Mouse (Mus musculus) spleen, adult 18-20 months (tissue): ENCODE measurements at regions not wholly inside any gene's neighbourhood (a gene's known extent, or its start where the extent isn't known, plus 50 kb on each side); places are given as distances from the start of the nearest gene placed in this dataset.

Source experiments
- DNase-seq, 2 experiments: peaks; one replicate each; pipeline ENCODE4 v3.0.0; 2022; ENCODE audit warnings: mixed read lengths in 2 of 2

DNA sequence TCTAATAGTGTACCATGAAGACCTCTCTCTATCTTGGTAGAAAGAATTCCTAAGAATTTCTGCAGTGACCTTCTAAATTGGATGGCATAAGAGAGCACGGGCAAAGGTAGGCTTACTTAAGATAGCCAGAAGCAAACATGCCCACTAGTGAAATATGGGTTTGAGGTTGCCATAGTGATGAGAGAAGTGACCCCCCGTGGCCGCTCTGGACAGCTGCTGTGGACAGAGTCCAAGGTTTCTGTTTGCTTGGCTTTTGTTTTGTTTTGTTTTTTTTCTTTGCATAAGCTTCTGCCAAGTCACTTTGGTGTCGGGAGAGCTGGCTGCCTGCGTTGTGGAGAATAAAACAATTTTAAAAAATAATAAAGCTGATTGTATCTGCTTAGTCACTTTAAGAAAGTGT is 151.8 kb upstream of the Cdh4 start:
- no peak for DNase-seq

DNA sequence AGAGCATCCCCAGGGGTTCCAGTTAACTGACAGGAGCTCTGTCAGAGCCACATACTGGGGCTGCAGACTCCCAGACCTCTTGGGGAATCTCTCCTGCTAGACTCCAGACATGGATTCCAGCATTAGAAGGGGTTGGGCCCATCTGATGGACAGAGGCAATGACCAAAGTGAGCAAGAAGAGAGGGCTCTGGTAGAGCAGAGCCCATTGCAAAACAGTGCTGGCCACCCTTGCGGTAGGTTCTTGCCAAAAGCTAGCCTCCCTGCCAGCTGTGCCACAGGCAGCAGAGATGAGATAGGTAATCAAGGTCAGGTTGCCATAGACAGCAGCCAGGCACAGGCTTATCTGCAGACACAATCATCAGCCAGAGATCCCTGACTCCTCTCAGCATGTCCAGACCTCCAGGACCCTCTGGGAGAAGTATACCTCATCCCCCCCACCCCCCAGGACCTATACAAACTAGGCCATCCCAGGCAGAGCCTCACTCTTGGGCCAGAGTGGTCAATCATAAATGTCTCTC is 151.1 kb upstream of the Cdh4 start:
- DNase-seq: no peak

DNA sequence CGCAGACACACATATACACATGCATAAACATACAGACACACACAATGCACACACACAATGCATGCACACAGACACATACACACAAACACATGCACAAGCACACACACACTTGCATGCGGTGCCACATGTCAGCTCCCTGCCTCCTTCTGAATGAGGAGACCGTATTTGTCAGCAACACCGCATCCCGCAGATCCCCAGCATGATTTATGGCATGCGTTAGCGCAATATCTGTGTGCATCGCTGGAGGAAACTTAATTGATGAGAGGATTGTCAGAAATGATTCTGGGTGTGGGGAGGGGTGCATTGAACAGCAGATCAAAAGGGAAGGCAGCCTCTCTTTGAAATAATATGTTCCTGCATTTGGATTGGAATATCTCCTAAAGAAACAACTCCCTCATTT is 150.3 kb upstream of the Cdh4 start:
- DNase-seq: no peak

DNA sequence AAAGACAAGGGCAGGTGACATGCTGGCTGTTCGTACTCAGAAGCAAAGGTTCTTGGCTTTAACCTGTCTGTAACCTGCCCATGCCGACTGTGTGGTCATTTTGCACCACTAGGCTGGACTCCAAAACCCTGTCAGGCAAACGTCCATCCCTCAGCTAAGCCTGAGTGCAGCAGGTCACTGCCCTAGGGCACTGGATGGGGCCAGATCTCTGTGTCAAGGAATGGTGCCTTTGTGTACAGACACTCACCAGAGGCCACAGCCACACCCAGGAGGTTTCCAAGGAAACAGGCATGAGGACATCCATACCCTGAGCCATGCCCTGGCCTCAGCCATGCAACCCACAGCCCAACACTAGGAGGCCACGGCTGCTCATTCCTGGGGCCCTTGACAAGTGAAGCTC is 149.7 kb upstream of the Cdh4 start:
- no peak for DNase-seq

DNA sequence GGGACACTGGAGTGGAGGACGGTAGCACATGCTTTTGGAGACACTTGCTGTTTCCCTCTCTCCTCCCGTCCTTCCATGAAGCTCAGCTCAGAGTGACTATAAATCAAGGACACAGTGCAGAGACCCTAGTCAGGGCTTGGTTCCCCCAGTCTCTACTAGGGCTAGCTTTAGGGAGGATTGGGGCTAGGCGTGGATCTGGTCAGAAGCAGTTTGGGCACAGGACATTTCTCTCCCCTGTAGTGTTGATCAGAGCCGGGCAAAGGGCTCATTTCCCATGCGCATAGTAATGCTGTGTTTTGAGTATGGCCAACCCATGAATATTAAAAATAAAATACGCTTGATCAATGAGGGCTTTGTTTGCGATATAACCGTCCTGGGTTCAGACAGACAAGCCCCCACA is 149.1 kb upstream of the Cdh4 start:
- no peak for DNase-seq

DNA sequence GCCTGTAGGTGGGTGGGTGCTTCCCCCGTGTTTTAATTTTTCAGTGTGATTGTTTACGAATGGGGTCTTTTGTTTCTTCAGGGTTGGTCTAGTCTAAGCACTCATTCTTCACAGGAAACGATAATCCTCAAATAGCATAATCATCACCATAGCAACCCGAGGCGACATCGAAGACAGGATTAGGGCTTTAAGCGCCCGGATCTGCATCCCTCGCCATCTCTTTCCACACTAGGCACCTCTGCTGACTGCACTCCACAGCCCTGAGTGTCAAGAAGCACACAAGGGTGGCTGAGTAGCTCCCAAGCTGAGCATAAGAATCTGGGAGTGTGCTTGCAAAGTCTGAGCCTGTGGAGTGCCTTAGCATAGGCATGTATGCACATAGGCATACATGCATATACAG is 145.2 kb upstream of the Cdh4 start:
- no peak for DNase-seq

DNA sequence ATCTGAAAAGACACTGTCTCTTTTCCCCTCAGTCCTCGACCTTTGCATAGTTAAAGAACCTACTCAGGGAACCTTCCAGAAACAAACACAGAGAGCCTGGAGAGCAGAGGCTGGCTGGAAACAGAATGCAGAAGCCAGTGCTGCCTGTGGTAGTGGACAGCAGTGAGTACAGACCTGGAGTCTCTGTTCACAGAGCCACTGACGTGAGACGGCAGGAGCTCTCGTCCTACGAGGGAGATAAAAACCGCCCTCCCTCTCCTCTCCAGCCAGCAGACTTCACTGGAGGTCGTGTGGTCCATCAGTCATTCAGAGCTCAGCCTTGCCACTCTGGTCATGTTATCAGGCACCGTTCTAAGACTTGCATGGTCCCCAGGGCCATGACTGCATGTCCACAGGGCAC is 138.5 kb upstream of the Cdh4 start:
- DNase-seq: no peak

DNA sequence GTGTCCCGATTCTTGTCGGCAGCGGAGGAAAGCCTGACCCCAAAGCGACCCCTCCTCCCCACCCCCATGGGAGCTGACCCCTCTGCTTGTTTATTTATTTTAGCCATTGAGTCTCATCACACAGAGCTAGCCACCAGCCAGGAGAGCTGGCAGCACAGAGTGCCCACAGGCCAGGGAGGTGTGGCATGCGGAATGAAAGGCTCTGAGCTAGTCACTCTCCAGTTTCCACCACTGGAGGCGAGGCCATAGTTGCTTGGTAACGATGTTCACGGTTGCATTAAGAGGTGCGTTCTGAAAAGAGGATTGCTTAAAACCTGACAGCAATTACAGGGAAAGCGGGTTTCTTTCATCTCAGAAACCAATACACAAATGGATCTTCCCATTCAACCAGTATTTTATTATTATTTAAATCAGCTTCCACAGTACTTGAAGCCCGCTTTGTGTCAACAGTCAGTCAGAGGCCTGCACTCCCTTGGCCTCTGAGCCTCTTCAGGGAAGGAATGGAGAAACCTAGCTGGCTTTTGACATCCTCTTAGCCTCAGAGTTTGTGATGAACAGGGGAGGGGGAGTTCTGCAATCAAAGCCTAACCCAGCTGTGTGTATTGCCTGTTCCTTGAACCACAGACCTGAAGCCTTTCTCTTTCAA is 134.8 kb upstream of the Cdh4 start:
- DNase-seq: no peak

DNA sequence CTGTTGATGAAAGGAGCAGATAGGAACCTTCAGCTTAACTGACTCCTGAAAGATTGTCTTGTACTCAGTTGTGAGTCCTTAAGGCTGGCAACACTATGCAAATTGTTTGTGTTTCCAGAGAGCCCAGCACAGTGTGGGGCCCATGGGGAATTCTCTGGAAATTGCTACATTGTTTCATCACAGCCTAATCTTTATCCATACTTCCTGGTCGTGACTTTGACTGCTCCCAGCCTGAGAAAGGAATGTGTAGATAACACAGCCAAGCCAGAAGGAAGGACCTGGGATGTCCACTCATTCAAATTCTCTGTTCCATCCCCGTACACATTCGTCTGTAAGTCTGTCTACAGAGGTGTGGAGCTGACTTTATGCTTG is 134.3 kb upstream of the Cdh4 start:
- DNase-seq: no peak

DNA sequence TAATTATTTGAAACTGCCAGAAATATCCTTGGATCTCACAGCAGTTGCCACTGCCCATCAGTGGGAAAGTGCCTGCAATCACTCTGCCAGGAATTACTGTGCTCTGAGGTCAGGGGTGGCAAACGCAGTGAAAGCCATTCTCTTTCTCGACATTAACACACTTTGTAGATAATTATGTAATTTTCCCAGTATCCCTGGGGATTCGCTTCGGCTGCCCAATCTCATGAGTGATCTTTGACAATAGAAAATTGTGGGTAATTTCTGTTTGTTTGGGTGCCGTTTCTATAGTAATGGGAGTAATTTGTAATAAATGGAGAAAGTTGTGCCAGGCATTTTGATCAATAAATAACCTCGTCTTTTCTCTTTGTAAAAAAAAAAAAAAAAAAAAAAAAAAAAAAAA is 124.2 kb upstream of the Cdh4 start:
- DNase-seq: no peak

DNA sequence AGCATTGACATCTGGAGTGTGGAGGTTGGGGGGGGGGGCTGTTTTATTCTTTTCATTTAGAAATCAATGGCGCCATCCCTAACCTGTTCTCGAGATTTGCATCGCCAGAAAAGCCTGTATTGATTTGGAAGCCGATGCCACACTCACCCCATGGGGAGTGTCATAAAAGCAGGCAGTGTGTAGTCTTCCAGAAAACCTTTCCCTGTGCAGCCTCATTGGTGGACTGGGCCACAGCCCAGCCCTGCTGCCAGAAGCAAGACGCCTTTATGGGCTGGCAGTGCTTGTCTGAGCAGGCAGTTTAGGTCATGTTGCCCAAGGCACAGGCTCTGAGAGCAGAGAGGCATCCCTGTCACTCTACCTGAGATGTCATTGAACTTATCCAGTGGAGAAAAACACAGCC is 117.0 kb upstream of the Cdh4 start:
- no peak for DNase-seq

DNA sequence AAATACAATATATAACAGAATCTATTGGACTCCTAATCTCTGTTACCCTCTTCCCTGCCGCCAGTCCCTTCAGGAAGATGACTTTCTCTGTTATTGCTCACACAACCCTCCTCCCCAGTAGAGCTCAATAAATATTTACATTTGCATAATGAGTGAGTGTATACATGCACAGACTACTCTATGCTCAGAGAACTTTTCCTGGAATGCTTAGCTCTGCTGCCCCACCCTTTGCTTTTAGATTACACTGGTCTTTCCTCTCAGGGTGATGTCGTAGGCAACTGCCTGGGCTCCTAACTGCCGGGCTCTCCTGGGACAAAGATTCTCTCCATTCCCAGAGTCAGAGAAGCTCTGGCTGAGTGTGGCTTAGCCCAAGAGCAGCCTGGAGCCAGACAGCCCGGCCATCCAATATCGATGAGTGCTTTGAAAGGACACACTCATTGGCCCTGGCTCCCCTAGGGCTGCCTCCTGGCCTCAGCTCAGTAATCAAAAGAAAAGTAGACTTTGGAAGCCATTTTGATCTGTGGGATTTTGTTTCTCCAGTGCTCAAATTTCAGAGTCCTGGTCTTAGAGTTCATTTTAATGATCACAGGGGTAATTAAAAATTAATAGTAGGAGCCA is 109.2 kb upstream of the Cdh4 start:
- DNase-seq: no peak

DNA sequence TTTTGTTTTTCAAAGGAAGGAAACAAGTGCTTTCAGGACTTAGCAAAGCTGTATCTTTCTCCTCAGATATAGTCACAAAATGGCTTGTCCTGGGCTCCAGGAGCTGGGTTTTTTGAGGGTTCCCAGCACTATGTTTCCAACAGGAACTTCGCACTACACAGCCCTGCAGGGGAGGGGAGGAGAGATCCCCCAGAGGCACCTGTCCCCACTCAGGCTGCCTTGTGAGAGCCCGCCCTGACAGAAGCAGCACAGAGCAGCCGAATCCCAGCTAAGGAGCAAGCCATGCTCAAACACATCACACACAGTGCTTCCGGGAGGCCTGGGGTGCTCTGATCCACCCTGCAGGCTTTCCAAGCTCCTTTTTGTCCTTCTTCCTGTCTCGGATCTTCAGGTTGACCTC is 108.6 kb upstream of the Cdh4 start:
- DNase-seq: no peak

DNA sequence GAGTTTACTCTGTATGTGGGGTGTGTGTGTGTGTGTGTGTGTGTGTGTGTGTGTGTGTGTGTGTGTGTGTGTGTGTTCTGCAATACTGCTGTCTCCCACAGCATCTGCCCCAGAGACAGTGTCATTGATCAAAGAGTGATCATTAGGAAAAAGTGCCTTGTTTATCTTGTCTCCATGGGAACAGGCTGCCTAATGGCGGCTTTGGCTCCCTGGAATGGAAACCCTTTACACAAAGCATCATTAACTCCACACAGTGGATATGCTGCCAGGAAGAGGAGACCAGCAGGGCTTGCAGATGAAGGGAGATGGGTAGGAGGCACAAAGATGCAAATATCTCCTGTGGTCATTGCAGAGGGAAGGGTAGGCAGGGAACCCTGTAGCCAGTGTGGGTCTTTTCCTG is 106.0 kb upstream of the Cdh4 start:
- DNase-seq: no peak

DNA sequence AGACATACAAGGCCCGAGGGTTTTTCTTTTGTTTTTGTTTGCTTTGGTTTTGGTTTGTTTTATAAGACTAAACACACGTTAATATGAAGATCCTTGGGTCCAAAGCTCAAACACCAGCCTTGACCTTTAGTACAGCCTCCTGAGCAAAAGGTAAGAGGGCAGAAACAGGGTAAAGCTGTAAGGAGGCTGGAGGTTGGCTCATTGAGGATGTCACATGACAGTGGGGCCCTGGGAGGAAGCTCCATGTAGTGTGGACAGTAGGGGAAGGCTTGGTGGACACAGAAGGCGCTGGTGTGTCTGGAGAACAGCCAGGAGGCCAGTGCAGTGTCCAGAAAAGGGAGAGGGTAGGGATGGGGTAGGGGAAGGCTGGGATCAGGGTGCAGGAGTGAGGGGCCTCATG is 89.6 kb upstream of the Cdh4 start:
- DNase-seq: no peak

DNA sequence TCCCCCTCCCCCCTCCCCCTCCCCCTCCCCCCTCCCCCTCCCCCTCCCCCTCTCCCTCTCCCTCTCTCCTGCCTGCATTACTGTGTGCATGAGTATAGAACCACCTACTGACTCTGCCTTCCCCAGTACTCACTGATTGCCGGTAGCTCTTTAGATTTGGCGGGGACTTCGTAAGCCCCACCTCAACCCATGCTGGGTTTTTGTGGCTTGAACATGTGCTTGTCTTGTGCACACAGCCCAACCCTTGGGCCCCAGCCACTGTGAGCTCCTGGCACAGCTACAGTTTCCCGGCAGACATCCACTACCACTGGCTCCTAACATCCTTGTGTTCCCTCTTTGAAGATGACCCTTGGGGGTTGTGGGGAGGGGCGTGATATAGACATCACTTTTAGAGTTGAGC is 87.4 kb upstream of the Cdh4 start:
- no peak for DNase-seq

DNA sequence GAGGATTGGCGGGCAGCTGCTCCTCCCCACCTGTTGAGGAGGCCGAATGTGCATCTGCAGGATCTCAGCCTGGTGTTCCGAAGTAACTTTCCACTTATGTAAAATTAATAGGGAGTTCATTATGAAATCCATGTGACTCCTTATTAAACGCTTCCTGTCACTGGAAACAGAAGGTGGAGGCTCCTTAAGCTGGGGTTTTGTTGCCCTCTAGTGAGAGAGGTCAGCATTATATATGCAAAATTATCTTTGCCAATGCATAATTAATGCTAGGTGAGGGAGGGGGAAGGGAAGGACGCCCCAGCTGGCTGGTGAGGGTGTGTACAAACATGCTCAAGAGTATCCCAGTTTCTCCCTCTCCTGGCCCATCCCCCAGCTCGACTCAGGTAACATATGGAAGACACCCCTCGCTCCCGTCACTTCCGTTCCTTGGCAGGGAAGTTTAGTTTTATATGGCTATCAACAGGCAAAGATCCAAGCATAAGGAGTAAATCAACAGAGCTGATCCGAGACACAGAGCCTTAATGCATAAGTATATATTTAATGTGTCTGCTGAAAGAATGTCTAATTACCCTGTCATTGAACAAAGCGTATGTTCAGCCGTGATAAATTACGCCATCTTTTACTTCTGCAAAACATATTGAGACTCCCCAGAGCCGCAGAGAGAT is 71.2 kb upstream of the Cdh4 start:
- DNase-seq: no peak

DNA sequence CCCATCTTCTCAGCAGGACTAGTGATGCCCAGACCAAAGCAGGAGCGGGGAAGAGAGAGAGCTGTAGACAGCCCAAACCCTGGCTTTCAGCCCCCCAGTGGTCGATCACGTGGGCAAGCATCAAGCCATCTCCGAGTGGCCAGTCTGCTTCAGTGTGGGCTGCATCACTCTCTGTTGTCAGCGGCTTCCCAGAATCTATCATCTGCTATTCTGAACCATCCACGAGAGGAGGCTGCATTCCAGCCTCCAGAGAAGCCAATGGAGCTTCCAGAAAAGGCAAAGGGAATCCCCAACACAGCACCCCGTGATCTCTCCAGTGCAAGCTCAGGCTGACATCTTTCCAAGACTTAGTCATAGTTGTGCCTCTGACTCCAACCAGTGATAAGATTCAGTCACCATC is 70.7 kb upstream of the Cdh4 start:
- no peak for DNase-seq

DNA sequence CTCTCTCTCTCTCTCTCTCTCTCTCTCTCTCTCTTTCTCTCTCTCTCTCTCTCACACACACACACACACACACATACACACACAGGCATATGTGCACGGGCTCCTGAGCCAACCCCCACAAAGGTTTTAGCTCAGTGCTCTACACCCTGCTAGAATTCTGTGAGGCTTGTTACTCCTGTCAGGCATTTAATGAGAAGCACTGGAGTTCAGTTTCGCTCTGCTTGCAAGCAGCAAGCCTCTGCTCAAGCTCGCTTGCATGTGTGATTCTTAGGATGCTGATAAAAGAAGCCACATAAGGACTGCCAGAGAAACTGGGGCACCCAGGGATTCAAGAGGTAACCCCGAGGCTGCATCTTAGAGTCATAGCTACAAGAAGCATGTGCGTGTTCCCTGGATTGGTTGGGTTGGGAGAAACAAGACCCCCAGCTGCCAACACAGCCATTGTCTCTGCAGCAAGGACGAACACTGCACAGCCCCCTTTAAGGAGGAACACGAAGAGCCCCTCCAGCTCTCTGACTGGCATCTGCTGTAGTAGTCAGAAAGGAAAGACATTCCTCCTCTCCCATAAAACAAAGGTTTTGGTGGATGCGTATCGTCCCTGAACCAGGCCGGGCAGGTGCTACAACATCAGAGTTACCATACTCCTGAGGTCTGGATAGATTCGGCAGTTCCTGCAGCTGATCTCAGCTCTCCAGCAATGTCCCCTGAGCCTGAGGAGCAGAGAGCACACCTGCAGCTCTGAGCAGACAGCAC is 62.4 kb upstream of the Cdh4 start:
- no peak for DNase-seq

DNA sequence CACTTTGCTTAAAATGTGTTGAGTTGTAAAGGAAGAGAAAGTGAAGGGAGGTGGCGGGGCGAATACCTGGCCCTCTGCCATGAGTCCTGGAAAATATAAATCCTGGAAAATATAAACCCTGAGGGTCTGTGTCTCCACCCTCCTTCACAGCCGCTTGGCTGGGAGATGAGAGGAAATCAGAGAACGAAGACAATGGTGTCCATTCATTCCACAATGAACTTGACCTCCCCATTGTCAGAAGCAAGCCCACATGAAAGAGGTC is 61.9 kb upstream of the Cdh4 start:
- DNase-seq: no peak

DNA sequence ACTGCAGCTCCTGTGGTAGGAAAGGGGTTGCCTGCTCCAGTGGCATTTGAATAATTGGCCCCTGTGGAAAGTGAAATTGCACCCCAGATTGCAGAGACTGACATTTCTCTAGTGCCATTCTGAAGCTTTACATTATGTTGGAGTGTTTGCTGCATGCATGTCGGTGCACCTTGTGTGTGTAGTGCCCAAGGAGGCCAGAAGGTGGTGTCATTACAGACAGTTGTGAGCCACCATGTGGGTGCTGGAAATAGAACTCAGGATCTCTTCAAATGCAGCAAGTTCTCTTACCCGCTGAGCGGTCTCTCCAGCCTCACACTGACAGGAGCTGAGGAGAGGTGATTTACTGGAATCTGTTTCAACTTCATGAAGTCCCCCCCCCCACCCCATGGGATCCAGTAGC is 60.3 kb upstream of the Cdh4 start:
- DNase-seq: no peak

DNA sequence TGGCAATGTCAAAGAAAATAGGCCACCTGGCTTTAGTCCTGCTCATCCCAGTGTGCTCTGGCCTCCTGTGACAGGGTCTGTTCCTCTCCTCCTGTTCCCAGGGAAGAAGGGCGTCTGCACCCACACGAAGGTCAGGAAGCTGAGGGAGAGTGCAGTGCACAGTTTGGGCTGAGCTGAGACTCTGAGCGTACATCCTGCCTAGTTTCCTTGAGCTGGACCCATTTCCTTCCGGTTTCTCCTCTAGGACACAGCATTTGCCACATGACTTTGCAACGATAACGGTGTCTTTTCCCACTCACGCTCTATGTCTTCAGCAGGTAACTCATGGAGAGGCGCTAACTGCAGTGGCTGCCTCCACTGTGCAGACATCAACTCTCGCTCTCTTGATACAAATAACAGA is 59.6 kb upstream of the Cdh4 start:
- no peak for DNase-seq

DNA sequence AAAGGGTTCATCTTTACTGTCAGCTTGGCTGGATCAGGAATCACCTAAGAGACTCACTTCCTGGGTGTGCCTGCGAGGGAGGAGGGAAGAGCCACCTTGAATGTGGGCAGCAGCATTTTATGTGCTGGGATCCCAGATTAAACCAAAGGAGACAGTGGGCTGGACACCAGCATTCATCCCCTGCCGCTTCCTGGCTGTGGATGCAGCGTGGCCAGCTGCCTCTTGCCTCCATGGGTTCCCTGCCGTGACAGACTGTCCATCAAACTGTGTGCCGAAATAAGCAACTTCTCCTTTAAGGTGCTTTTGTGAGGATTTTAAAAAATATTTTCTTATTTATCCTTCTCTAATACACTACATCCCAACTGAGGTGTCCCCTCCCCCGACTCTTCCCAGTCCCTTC is 55.4 kb upstream of the Cdh4 start:
- DNase-seq: no peak

DNA sequence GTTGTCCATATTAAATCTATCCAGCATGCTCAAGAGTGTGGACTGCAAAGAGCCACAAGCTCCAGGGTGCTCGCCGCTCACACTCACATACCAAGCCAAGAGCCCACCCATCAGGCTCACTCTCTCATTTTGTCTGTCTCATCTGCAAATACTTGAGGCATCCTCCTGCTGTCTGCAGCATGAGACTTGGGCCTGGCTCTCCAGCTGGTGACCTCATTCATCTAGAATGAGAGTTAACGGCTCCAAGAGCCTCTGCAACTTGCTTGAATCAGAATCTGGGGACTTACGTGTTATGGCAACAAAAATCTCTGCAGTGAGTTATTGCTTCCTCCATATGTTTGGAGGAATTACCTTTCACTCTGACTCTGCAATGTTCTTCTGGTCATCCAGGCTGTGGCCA is 51.7 kb upstream of the Cdh4 start:
- DNase-seq: no peak
